Mouse (Mus musculus): ENCODE results near the gene Ap2s1.
"Not testable (repeated sequence)": the region's sequence is repeated elsewhere in the genome, so short reads cannot be mapped to it uniquely, and the experiment has no call there.

The Ap2s1 gene

DNA sequence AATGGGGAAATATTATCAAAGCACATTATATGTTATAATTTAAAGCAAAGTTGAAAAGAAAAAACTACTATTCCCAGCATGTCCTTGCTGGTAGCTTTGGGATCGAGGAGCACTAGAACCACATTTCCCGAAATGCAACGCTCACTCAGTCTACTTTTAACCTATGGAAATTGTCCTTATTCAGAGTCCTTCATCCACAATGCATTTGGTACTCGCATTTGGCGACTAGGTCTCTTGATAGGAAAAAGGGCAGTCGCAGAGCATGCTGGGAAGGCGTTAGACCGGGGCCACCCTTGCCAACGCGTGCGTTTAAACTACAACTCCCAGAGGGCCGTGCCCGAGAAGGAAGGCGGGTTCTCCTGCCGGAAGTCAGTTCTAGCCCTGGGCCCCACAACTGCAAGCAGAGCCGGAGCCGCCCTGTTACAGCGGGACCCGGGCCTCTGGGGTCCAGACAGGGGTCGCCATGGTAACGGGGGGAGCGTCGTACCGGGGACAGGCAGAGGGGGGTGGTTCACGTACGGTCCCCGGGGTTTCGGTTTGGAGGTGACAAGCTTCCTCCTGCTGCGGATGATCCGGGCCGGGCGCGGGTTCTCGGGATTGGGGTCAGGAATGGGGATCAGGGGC is at the start of gene Ap2s1:
Ap2s1 (plus strand) TSS at position 338 of the 624 bp plus-strand sequence.
- peak; percentile 97 for DNase-seq (ENCODE audit: inconsistent ontology term)

DNA sequence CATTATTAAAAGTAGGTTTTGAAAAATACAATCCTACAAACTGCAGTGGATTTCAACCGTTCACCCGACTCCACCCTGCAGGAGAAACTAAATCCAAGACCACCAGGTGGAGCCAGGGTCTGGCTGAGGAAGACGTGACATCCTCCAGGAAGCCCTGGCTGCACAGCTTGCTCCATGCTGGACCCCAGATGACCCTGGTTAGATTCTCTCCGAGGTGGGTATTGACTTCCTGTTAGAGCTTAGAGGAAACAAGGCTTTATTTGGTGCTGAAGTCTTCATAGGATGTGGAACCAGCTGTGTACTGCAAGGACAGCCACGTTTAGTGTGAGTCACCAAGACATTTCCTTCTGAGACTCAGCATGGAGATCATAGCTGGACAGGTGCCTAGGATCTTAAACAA is 49.0 kb upstream of the Ap2s1 start:
- DNase-seq (ENCODE audit: inconsistent ontology term), result no peak

DNA sequence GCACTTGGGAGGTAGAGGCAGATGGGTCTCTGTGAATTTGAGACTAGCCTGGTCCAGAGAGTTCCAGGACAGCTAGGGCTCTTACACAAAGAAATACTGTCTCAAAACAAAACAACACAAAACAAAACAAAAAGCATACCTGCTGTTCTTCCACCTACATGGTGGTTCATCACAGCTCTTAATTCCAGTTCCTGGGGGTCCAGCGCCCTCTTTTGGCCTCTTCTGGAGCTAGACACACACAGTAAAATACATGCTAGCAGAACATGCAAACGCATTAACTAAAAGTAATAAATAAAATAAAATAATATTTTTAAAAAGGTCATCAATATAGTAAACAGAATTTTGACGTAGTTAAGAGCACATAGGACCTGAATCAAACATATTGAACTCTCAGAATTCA is 43.2 kb upstream of the Ap2s1 start:
- DNase-seq (ENCODE audit: inconsistent ontology term), result no peak

DNA sequence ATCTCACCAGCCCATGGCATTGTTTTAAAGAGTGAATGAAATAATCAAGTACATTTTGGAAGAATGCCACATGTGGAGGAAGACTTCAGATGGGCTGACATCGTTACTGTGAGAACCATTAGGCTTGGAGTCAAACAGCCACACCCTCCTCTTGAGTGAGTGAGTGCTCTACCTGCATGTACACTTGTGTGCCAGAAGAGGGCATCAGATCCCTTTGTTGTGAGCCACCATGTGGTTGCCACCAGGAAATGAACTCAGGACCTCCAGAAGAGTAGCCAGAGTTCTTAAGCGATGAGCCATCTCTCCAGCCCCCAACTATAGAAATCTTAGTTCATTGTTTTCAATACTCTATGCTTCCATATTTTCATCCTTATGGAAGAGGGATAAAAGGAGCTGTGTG is 39.2 kb upstream of the Ap2s1 start:
- no peak for DNase-seq (ENCODE audit: inconsistent ontology term)

DNA sequence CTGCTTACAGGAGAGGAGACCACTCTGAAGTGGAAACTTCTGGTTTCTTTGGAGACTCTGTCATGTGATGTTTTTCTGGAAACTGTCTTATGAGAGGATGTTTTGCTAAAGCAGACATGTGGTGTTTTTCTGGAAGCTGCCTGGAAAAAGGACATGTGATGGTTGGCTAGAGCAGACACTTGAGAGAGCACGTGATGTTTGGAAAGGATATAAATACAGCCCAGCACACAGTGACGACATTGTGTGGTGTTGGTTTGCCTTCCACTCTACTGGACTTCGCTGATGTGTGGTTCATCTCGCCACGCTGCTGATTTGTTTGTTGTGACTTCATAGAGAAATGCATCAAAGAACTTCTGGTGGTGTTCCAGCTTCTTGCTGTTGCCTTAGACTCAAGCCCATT is 37.6 kb upstream of the Ap2s1 start:
- no peak for DNase-seq (ENCODE audit: inconsistent ontology term)

DNA sequence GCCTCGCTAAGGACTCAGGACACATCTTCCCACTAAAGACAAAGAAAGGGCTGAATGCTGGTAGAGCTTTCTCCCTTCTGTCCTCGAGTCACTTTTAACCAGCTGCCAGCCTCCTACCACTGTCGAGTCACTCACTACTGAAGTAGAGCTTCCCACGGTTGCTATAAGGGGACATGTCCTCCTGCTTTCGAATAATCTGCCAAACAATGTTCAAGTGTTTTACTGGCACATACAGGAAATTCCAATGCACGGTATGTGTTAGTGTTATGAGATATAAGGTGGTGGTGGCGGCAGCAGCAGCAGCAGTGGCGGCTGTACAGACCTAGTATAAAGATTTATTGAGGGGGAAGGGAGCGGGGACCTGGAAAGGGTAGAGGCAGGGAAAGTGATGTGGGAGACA is 31.8 kb upstream of the Ap2s1 start:
- DNase-seq (ENCODE audit: inconsistent ontology term), result no peak

DNA sequence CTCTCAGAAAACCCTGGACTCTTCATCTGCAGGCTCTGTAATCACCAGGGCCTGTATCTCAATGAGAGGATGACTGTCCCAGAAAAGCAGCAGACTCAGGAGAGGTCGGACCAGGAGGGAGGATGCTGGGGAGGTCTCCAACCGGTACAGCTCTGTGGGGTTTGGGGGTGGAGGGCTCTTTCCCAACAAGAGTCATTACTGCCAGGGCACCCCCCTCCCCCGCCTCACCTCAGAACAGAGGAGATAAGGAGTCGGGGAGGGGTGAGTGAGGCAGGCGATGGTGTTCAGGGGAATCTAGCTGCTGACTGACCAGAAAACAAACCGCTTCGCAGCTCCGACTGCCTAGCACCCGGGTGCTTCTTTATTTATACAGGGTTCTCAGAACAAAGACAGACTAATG is 30.0 kb upstream of the Ap2s1 start:
- no peak for DNase-seq (ENCODE audit: inconsistent ontology term)

DNA sequence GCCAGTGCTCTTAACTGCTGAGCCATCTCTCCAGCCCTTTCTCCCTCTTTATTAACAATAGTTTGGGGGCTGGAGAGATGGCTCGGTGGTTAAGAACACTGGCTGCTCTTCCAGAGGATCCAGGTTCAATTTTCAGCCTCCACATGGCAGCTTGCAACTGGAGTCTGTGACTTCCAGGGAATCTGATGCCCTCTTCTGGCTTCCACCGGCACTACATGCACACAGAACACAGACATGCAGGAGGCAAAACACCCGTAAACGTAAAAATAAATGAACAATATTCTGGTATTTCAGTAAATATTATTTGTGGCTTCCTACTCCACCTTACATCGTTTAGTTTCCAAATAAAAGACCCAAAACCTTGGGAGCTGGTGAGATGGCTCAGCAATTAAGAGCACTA is 27.6 kb upstream of the Ap2s1 start:
- no peak for DNase-seq (ENCODE audit: inconsistent ontology term)

DNA sequence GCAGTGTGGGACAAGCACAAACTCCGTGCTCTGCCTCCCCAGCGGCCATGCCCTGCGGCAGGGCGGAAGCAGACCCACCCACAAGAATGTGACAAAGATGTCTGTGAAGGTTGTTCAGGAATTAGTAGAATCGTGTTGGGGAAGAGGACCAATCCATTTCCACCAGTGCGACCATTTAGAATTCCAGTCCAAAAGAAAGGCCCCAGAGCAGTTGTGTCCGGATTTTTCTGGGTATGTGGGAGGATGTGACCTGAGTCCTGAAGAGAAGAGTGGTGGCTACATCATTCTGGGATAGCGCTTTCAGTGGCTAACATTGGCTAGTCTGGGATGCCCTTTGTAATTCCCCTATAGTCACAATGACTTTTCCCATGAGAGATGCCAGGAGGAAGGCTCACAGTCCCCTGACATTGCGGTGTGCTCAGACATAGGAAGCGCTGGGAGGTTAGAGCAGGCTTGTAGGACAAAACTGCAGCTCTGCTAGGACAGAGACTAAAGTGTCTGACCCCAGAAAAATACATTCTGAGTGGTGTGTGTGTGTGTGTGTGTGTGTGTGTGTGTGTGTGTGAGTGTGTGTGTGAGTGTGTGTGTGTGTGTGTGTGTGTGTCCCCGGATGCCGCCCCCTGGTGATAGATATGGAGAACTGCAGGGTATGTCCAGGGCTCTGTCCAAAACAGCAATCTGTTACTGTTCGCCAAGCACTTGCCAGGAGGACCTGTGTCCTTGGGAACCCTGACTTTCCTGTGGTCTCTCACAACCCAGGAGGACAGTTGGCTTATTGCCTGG is 25.4 kb upstream of the Ap2s1 start:
- no peak for DNase-seq (ENCODE audit: inconsistent ontology term)

DNA sequence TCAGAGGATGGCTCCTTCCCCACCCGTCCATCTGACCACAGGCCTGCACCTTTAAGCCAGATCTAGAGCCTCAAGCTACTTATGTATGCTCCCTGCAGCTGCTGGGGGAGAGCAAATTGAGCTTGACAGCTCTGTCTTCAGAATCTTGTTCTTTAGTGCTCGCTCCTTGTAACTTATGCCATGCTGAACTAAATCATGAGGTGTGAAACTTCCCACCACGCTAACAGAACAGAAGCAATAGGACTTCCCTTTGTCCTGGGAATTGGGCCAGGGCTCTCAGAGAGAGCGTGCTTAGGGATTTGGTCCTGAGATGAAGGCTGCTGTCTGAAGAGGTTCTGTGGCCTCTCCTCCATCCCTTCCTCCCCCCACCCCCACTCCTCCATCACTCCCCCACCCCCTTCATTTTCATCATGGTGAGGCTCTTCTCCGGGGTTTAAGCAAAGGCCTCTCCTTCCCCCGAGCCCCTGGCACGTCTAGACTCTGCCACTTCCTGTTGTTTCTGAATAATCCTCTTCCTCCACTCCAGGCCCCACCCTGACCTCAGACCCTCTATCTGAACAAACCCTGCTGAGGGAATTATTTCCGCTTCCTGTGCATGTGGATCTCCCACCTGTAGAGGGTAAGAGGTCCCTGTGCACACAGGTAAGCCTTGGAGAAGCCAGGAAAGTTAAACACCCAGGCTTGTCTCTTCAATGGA is 21.6 kb upstream of the Ap2s1 start:
- not testable (repeated sequence) for DNase-seq (ENCODE audit: inconsistent ontology term)

DNA sequence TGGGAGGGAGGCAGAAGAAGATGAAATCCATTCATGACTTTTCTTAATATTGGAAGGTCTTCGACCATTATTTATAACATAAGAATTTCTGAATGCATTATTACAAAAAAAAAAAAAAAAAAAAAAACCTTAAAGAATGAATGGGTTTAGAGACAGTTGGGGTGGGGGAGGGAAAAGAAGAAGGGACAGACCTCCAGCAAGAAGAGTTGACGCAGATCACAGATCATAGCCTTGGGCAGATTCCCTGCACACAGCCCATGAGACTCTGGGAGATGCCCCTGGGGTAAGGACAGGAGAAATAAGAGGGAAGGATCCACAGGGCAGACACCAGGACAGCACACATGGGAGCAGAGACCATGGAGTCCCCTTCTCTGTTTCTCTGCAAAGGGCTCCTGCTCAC is 16.6 kb upstream of the Ap2s1 start, which contains the start of gene Ceacam9:
Ceacam9 (plus strand) TSS at position 301 of the 400 bp plus-strand sequence.
- DNase-seq (ENCODE audit: inconsistent ontology term), result no peak

DNA sequence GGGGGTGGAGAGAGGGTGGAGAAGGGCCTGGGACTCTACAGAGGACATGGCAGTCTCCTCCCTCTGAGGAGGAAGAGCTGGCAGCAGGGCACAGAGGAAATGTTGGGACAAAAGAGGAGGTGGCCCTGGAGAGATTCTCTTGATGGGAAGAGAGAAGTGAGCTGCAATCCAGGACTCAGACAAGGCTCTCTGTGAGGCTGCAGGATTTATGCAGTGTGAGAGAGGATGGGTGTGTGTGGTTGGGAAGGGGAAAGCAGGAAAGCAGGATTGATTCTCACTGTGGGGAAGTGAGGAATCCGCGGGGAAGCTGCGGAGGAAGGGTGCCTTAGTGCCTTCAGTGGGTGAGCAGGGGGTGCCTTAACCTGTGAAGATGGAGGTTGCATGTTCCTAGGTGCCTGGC is 15.7 kb upstream of the Ap2s1 start:
- not testable (repeated sequence) for DNase-seq (ENCODE audit: inconsistent ontology term)

DNA sequence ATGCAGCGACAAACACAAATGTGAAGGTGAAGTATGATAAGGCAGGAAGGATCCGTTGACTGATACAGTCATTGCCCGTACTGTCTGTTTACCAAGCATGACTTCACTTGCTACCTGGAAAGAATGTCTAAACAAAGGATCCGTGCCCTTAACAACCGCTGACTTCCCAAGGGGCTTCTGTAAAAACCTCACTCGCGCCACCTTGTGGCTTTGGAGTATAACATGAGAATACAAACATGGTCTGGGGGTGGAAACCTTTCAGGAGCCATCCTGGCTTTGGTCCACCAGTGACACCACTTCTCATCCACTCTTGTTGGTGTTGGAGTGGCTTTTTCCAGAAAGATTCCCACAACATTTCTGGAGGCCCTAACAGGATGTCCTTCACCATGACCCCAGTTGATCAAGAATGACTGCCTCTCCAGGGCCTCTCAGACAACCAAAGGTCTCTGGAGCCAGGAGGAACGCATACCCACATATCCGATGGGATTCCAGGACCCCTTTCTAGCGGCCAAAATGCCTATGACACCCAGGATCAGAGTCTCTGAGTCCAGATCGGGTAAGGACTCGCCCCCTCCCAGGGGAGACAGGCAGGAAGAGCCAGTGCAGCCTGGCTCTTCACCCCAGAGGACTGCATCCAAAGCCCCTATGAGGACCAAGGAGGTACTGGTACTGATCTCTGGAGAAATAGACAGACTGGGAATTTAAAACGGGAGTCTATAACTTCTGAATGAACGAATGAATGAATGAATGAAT is 9.4 kb upstream of the Ap2s1 start:
- peak; percentile 67 for DNase-seq (ENCODE audit: inconsistent ontology term)

DNA sequence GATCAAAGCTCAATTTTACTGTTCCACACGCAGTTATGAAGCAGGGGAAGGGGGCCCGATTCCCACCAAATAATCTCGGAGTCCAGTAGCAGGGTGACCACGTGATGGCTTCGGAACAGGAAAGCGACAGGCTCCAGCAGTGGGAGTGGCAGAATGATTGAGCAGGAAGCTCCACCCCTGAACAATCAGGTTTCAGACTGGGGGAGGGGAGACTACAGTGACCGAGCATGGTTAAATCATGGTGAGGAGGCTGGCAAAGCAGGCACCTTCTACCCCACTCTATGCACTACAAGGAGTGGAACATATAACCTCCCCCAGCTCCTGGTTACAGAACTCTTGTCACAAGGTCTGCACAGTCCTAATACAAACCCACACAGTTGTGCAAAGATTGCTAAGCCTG is 8.6 kb upstream of the Ap2s1 start:
- DNase-seq (ENCODE audit: inconsistent ontology term), result not testable (repeated sequence)

DNA sequence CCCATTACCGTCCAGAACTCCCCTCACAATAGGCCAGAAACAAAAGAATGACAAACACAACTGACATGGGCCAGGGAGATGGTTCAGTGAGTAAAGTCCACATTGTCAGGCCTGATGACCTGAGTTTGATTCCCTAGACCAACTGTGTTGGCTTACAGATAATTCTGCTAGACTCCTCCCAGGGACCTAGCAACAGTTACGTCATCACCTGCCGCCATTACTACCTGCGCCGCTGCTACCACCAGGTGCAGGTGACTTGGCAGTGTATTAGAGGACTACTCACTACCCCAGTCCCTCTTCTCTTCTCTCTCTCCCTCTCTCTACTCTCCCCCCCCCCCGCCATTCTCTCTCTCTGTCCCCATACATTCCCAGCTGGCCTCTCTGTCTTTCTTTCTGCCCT is 7.4 kb upstream of the Ap2s1 start:
- DNase-seq (ENCODE audit: inconsistent ontology term), result no peak

DNA sequence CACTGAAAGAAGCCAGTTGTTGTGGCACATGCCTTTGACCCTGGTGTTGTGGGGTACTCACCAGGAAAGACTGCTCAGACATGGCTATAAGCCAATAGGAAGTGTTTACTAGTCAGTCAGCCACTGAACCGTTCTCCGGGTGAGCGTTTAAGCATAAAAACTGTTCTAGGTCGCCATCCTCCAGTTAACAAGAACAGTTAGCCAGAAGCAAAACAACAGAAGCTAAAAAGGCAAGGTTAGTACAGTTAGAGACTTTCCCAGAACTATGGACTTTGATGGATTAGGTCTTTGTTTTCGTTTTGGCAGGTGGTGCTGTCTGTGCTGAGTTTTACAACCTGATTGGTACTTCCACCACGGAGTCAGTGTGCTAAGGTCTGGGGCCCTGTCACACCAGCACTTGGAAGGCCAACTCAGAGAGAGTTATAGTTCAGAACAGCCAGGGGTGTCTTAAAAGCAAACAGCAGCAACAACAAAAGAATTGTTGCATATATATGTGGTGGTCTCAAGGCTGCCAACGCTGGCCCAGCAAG is 6.3 kb upstream of the Ap2s1 start:
- DNase-seq (ENCODE audit: inconsistent ontology term), result no peak

DNA sequence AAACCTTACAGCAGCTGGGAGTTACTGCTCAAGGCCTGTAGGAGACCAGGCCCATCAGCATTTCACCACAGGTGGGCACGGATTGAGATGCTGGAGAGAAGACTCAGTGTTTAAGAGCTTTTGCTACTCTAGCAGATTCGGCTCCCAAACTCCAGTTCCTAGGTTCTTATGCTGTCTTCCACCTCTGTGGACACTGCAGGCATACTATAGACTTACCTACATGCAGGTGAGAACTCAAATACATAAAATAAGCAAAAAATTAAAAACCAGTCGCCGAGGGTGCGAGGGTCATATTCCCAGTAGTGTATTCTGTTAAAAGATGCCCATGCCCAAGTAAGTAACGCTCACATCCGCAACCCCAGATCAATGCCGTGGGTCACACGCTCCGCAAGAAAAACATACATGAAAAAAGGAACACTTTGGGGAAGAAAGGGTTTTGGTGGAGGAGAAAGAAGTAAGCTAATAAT is 571 bp upstream of the Ap2s1 start:
- DNase-seq (ENCODE audit: inconsistent ontology term), result no peak

DNA sequence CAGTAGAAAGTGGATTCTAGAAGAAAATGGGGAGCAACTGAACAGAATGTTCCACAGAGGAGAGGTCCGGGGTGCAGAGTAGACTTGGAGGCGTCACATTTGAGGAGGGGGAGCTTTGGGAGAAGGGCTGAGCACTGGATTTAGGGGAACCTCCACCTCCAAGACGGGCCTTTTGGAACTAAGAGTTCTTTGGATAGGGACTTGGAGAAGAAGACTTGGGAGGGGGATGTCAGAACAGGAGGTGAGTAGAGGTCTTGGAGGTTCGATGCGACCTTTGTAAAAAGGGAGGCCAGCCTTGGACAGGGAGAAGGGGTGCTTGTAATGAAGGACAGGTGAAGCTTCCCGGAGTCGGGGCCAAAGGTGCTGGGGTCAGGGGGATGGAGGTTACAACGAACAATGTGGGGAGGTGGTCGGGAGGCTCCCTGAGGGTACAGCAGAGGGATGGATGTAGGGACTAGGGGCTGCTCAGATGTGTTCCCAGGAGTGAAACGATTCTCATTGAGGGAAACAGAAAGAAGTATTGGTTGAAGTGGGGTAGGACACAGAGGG is 920 bp downstream of the Ap2s1 start:
- DNase-seq (ENCODE audit: inconsistent ontology term), result no peak

DNA sequence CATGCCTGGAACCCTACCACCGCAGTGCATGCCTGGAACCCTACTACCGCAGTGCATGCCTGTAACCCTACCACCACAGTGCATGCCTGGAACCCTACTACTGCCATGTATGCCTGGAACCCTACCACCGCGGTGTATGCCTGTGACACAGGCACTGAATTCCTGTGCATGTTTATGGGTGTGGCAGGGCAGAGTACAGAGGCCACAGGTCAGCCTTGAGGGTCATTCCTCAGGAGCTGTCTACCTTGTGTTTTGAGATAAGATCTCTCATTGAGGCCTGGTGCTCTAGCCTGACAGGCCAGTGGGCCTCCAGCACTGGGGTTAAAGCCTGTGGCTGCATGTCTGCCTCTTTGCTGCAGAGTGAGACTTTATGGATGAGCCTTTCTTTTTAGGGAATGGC is 7.2 kb downstream of the Ap2s1 start:
- no peak for DNase-seq (ENCODE audit: inconsistent ontology term)

DNA sequence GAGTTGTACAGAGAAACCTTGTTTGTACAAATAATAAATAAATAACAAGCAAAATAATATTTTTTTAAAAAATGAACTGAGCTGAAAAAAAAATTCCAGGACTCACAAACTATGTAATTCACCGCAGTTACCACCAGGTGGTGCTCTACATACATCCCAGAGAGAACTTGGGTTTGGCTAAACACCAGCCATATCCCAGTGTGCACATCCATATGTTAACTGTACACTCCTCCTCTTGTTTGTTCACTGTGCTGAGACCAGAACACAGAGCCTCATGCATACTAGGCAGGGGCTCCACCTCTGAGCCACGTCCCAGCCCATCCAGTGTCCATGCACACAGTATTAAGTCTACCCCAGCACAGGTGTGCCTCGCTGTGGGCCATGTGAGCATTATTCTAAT is 7.9 kb downstream of the Ap2s1 start:
- DNase-seq (ENCODE audit: inconsistent ontology term), result peak; percentile 32

DNA sequence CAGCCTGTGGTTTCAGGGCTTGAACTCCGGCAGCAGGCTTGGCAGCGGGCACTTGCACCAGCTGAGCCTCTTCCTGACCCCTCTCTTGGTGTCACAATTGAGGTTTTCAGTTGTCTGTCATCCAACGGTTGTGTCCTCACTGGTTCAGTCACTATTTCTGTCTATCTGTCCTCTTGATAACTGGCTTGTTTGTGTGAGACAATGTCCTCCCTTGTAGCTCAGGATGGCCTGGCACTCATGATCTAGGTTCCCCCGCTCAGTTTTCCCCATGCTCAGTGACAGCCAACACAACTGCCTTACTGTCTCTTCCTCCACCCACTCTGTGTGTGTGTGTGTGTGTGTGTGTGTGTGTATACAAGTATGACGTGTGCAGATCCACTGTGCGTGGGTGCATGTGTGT is 9.4 kb downstream of the Ap2s1 start:
- no peak for DNase-seq (ENCODE audit: inconsistent ontology term)

Measured in Muller cell, postnatal 12 days (primary cell).